Mouse (Mus musculus) 416B (cell line): Measurements from ENCODE around the gene Stx19.
A peak's percentile ranks its signal among the peaks of the same experiment; 100 is the strongest.

Experiments used
- DNase-seq: peaks from one replicate; pipeline ENCODE4 v3.0.0; 2011; ENCODE audit warnings: low read depth

Gene Stx19

GRCm38 (mm10) chr16:62852464-62853252, 38.2 kb downstream of the Stx19 start:
- DNase-seq = no peak

- DNase-seq = no peak
These were observed 39.2 kb downstream of the Stx19 start for GRCm38 (mm10) chr16:62853611-62854126.

- DNase-seq = no peak
These were observed 40.0 kb downstream of the Stx19 start, which contains the start of gene Pros1 for GRCm38 (mm10) chr16:62854191-62855068. Gene Pros1 (plus strand): TSS chr16:62854307.

- no peak for DNase-seq
These were observed 40.9 kb downstream of the Stx19 start for GRCm38 (mm10) chr16:62855385-62855784.

GRCm38 (mm10) chr16:62856273-62856672, 41.8 kb downstream of the Stx19 start:
- DNase-seq = no peak

- no peak for DNase-seq
These were observed 43.0 kb downstream of the Stx19 start for GRCm38 (mm10) chr16:62857498-62857897.

- peak; percentile 14 for DNase-seq
These were observed 43.5 kb downstream of the Stx19 start for GRCm38 (mm10) chr16:62858018-62858417.

GRCm38 (mm10) chr16:62860140-62860539, 45.7 kb downstream of the Stx19 start:
- no peak for DNase-seq

GRCm38 (mm10) chr16:62861455-62861854, 47.0 kb downstream of the Stx19 start:
- DNase-seq = peak; percentile 2

- DNase-seq = no peak
These were observed 58.2 kb downstream of the Stx19 start for GRCm38 (mm10) chr16:62872688-62873117.

- no peak for DNase-seq
These were observed 58.7 kb downstream of the Stx19 start for GRCm38 (mm10) chr16:62873180-62873579.
